Mouse (Mus musculus) megakaryocyte-erythroid progenitor cell, adult 5-6 weeks (primary cell): ENCODE measurements around the gene Plekhs1. TPM values are rescaled to one million over a fixed set of nuclear protein-coding genes. Genes with fewer than 3 reads are reported as not detected.

Source experiments
- ATAC-seq: replicated peaks from 2 replicates; pipeline ENCODE4 v1.8.0; 2016; ENCODE audit warnings: mild to moderate bottlenecking, inconsistent platforms; ENCODE audit not compliant: severe bottlenecking, poor library complexity, low FRiP score, low TSS enrichment
- total RNA-seq, 2 experiments: library from RNA; stranded (forward) in 1 of 2; stranded (reverse) in 1 of 2; fragments of 200-1000, 215-1000 nt in 1 of 2; fragments of >200 nt in 1 of 2; fragmentation: Nextera tagmentation in 1 of 2; gene quantifications; 2 replicates each; pipeline ENCODE4 v1.2.3; 2014 to 2017

The Plekhs1 gene
- total RNA-seq, 2 experiments from 2014 or later: not detected

GRCm38 (mm10) chr19:56452421-56452820 lies 9.0 kb upstream of the Plekhs1 start:
- ATAC-seq: no peak

DNA sequence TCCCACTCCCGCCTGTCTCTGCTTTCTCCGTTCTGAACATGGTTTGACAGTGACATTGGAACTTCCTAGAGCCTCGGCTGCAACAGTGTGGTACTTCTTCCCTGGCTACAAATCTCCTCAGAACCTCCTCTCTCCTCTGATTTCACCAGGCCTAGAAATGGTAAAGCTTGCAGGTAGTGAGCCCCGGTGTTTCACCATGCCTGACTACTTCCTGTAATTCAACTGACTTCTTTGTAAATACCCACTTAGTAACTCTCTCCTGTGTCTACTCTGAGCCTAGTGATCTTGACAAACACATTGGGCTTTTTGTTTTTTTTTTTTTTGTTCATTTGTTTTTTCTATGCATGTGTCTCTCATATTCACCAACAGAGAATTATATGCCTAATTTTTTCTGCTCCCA lies 6.6 kb upstream of the Plekhs1 start:
- ATAC-seq: no peak

- no peak for ATAC-seq
Measured at GRCm38 (mm10) chr19:56455369-56455768, 6.1 kb upstream of the Plekhs1 start.

DNA sequence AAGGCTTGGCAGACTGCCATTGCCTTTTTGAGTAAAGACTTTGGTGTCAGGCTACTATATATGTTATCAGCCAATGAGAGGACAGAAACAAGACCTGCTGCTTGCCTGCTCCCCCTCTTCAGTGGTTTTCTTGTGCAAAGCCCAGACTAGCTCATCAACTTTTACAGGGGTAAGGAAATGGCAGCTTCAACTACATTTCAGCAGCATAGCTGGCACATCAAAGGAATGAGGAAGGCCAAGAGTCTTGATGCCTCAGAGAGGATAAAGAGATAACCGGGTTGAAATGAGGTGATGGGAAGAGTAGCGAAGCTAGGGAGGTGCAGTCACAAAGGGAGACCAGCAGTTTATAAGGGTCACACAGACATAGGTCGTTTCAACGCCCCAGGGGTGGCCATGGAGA lies 3.9 kb upstream of the Plekhs1 start:
- no peak for ATAC-seq

- ATAC-seq: no peak
Measured at GRCm38 (mm10) chr19:56459154-56460050, 2.0 kb upstream of the Plekhs1 start.

GRCm38 (mm10) chr19:56460241-56460640 lies 1.2 kb upstream of the Plekhs1 start:
- no peak for ATAC-seq

GRCm38 (mm10) chr19:56462786-56463185 lies 1.3 kb downstream of the Plekhs1 start:
- ATAC-seq: no peak

DNA sequence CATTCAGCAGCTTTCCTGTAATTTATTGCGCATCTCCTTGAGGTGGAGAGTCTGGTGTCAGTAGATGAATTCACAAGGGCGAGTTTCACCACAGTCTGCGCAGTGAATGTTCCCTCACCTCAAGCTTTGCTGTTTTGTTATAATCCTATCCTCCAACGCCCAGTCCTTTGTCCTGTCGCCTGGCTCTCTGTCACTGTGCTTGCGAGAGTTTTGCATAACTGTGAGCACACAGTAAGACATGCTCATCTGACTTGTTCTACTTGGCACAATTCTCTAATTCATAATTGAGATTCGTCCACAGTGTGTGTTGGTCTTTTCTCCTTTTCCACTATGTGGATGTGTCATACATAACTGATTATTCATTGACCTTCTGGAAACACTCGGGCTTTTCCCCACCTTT lies 5.0 kb downstream of the Plekhs1 start:
- no peak for ATAC-seq

DNA sequence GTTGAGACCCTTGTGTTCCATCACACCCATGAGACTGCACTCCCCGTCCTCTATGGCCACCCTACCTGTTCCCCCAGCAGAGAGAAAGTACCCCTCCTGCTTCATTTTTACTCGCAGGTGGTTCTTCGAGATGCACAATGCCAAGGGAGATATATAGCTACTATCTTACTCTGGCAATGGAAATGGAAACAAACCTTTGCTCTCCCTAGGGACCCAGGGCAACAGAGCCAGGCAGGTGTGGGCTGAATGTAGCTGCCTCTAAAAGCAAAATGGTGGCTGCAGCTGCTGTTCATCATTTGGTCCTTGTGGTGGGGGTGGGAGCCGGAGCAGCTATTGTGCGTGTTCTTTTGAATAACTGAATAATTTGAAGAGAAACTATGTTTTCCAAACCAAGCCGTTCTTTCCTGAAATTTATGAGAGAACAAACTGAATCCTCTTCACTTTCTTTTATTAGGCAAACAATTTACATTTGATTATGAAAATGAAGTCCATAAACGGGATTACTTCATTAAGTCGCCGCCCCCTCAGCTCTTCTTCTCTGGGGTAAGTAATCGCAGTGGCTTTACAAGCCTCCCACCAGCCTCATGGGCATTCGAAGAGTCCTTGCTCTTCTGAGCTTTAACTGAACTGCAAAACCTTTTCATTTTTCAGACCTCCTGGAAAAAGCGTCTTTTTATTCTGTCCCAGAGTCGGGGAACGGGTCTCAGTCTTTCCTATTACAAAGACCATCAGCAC lies 9.0 kb downstream of the Plekhs1 start:
- ATAC-seq: no peak

- no peak for ATAC-seq
Measured at GRCm38 (mm10) chr19:56471934-56472333, 10.5 kb downstream of the Plekhs1 start.

GRCm38 (mm10) chr19:56474869-56475550 lies 13.6 kb downstream of the Plekhs1 start:
- peak; percentile 76 for ATAC-seq

- ATAC-seq: no peak
Measured at GRCm38 (mm10) chr19:56476546-56476945, 15.1 kb downstream of the Plekhs1 start.

GRCm38 (mm10) chr19:56477253-56477652 lies 15.8 kb downstream of the Plekhs1 start:
- no peak for ATAC-seq

DNA sequence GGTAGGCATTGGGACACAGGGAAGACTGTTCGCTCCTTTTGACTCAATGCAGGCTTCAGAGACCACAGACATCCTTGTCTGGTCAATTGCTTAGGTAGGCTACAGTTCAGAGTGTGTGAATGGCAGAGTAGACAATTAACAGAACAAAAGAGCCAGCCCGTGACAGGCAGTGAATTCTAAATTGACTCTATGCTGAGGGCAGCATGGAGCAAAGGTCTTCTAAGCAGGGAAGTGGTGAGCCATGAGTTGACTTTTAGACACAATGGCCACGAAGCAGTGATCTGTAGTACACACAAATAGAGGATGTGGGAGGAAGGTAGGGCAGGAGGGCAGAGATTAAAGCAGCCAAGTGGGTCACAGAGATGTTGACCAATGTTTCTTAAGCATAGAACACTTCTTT lies 16.4 kb downstream of the Plekhs1 start:
- no peak for ATAC-seq

- no peak for ATAC-seq
Measured at GRCm38 (mm10) chr19:56484630-56485375, 23.4 kb downstream of the Plekhs1 start.

GRCm38 (mm10) chr19:56485376-56486271 lies 24.2 kb downstream of the Plekhs1 start:
- no peak for ATAC-seq

- ATAC-seq: no peak
Measured at GRCm38 (mm10) chr19:56486926-56487325, 25.5 kb downstream of the Plekhs1 start.

GRCm38 (mm10) chr19:56487339-56487738 lies 25.9 kb downstream of the Plekhs1 start:
- ATAC-seq: no peak
